Mouse (Mus musculus) small intestine, adult 2 months (tissue): ENCODE measurements at regions not wholly inside any gene's neighbourhood (a gene's known extent, or its start where the extent isn't known, plus 50 kb on each side); places are given as distances from the start of the nearest gene placed in this dataset.

ENCODE experiments used
- H3K27ac ChIP-seq: fragments of 200-500 bp; 2 replicates; pipeline ENCODE4 v1.5.1; 2012; ENCODE audit warnings: low read depth, low read length, control low read depth, inconsistent platforms; ENCODE audit not compliant: insufficient read depth
- H3K27me3 ChIP-seq: fragments of 200-500 bp; 2 replicates; pipeline ENCODE4 v1.6.1; 2012; ENCODE audit warnings: mild to moderate bottlenecking, moderate library complexity, low read length, inconsistent platforms; ENCODE audit not compliant: control insufficient read depth, insufficient read depth
- H3K36me3 ChIP-seq: fragments of 200-500 bp; 2 replicates; pipeline ENCODE4 v1.6.1; 2012; ENCODE audit warnings: mild to moderate bottlenecking, low read length, control low read depth, inconsistent platforms; ENCODE audit not compliant: control insufficient read depth, insufficient read depth
- H3K4me1 ChIP-seq: fragments of 200-500 bp; 2 replicates; pipeline ENCODE4 v1.6.1; 2012; ENCODE audit warnings: low read length, inconsistent platforms, mixed read lengths; ENCODE audit not compliant: control insufficient read depth, insufficient read depth, insufficient read length
- H3K4me3 ChIP-seq: fragments of 200-500 bp; 2 replicates; pipeline ENCODE4 v1.5.1; 2012; ENCODE audit warnings: low read depth, mild to moderate bottlenecking, control low read depth, inconsistent platforms, low read length, moderate library complexity
- CTCF ChIP-seq: fragments of 200-500 bp; IDR thresholded peaks from 2 replicates; pipeline ENCODE4 v1.5.1; 2012; ENCODE audit warnings: low read depth, mild to moderate bottlenecking, control low read depth, inconsistent platforms, low read length, moderate library complexity, mixed read lengths; ENCODE audit not compliant: insufficient replicate concordance, insufficient read length; ENCODE audit errors: extremely low read depth
- POLR2A ChIP-seq: fragments of 200-500 bp; IDR thresholded peaks from 2 replicates; pipeline ENCODE4 v1.6.1; 2012; ENCODE audit warnings: low read depth, mild to moderate bottlenecking, control low read depth, inconsistent platforms, low read length, moderate library complexity
- WGBS: fragments of 180-500 bp; shearing (Covaris S2); methylation state at CpG from one replicate; pipeline ENCODE4 v1.1.7; 2018; 5-methylcytosine and 5-hydroxymethylcytosine counted together

- no peak overlapping the region for H3K27ac ChIP-seq
- TF ChIP-seq POLR2A (no peak), CTCF (no peak)
- H3K27me3 ChIP-seq: no peaks in the 10 kb centered on the region
- 68% methylated on average over 2 of the region's 2 CpGs for WGBS
- H3K4me1 ChIP-seq: no peaks in the 10 kb centered on the region
- no peak overlapping the region for H3K4me3 ChIP-seq
- no peaks in the 10 kb centered on the region for H3K36me3 ChIP-seq
Observed at GRCm38 (mm10) chrX:12832709-12833108, 70.8 kb upstream of the Med14 start.

- Histone ChIP-seq H3K27ac (no peak overlapping the region), H3K4me3 (no peak overlapping the region), H3K27me3 (no peaks in the 10 kb centered on the region), H3K36me3 (no peaks in the 10 kb centered on the region), H3K4me1 (0 out of 2 replicates have a peak, but pooled peaks cover 1% of the 10 kb centered on the region)
- 35% methylated on average over 3 of the region's 3 CpGs for WGBS
- TF ChIP-seq CTCF (no peak), POLR2A (no peak)
Observed at GRCm38 (mm10) chrX:12829165-12829564, 67.3 kb upstream of the Med14 start.

GRCm38 (mm10) chrX:12827299-12827872 is 65.5 kb upstream of the Med14 start:
- 91% methylated on average over 4 of the region's 4 CpGs for WGBS
- TF ChIP-seq POLR2A (no peak), CTCF (no peak)
- H3K27me3 ChIP-seq: no peaks in the 10 kb centered on the region

GRCm38 (mm10) chrX:12826646-12827045 is 64.8 kb upstream of the Med14 start:
- 87% methylated on average over 4 of the region's 4 CpGs for WGBS
- H3K4me3 ChIP-seq: no peak overlapping the region
- TF ChIP-seq CTCF: no peak
- TF ChIP-seq POLR2A: no peak

More at GRCm38 (mm10) chrX:12827299-12827872, 65.5 kb upstream of the Med14 start:
- Histone ChIP-seq H3K4me1 (peaks cover 6% of the 10 kb centered on the region; the same call in 1 of the 2 replicates), H3K4me3 (no peak overlapping the region), H3K36me3 (no peaks in the 10 kb centered on the region), H3K27ac (no peak overlapping the region)

GRCm38 (mm10) chrX:12825262-12825661 is 63.4 kb upstream of the Med14 start:
- Histone ChIP-seq H3K27ac (no peak overlapping the region), H3K4me1 (peaks cover 6% of the 10 kb centered on the region; the same call in 1 of the 2 replicates), H3K4me3 (no peak overlapping the region), H3K27me3 (no peaks in the 10 kb centered on the region), H3K36me3 (no peaks in the 10 kb centered on the region)
- TF ChIP-seq POLR2A (no peak), CTCF (no peak)
- 29% methylated on average over 2 of the region's 2 CpGs for WGBS

More at GRCm38 (mm10) chrX:12826646-12827045, 64.8 kb upstream of the Med14 start:
- H3K27ac ChIP-seq: no peak overlapping the region
- peaks cover 6% of the 10 kb centered on the region; the same call in 1 of the 2 replicates for H3K4me1 ChIP-seq
- no peaks in the 10 kb centered on the region for H3K36me3 ChIP-seq
- H3K27me3 ChIP-seq: no peaks in the 10 kb centered on the region

- WGBS: 74% methylated on average over 5 of the region's 5 CpGs
- H3K36me3 ChIP-seq: no peaks in the 10 kb centered on the region
- TF ChIP-seq POLR2A (no peak), CTCF (no peak)
- H3K27me3 ChIP-seq: no peaks in the 10 kb centered on the region
- H3K4me1 ChIP-seq: peaks cover 6% of the 10 kb centered on the region; the same call in 1 of the 2 replicates
- H3K4me3 ChIP-seq: no peak overlapping the region
- H3K27ac ChIP-seq: no peak overlapping the region
Observed at GRCm38 (mm10) chrX:12824497-12824896, 62.6 kb upstream of the Med14 start.

GRCm38 (mm10) chrX:12822777-12823176 is 60.9 kb upstream of the Med14 start:
- Histone ChIP-seq H3K27me3 (no peaks in the 10 kb centered on the region), H3K27ac (no peak overlapping the region), H3K4me1 (peaks cover 6% of the 10 kb centered on the region; the same call in 1 of the 2 replicates), H3K36me3 (no peaks in the 10 kb centered on the region), H3K4me3 (no peak overlapping the region)
- 86% methylated on average over 10 of the region's 10 CpGs for WGBS
- TF ChIP-seq CTCF (no peak), POLR2A (no peak)

GRCm38 (mm10) chrX:12813083-12813660 is 51.3 kb upstream of the Med14 start:
- H3K4me3 ChIP-seq: no peak overlapping the region
- TF ChIP-seq CTCF (no peak), POLR2A (no peak)
- 72% methylated on average over 6 of the region's 6 CpGs for WGBS
- no peak overlapping the region for H3K27ac ChIP-seq
- H3K4me1 ChIP-seq: no peaks in the 10 kb centered on the region
- H3K27me3 ChIP-seq: no peaks in the 10 kb centered on the region
- no peaks in the 10 kb centered on the region for H3K36me3 ChIP-seq
